Mouse (Mus musculus) neural tube, embryonic 15.5 days (tissue): ENCODE measurements around the gene Smarca1. TPM values are rescaled to one million over a fixed set of nuclear protein-coding genes. Genes with fewer than 3 reads are reported as not detected.

Experiments
- polyA plus RNA-seq: library from polyadenylated mRNA; unstranded; fragments of >200 nt; fragmentation: Nextera tagmentation; extraction: Ambion mirVana; gene quantifications from 2 replicates; pipeline ENCODE4 v1.2.1, GENCODE M21; 2015

Smarca1 gene
- polyA plus RNA-seq, 1 experiment from 2014 or later = 30.6 TPM

Other genes starting within 250 kb of the Smarca1 start
- 29.6 and 31.6 TPM in 2 replicates for gene Ocrl, start 19.4 kb upstream of the Smarca1 start, polyA plus RNA-seq
- 2.6 and 3.6 TPM in 2 replicates for gene Apln, start 141.9 kb upstream of the Smarca1 start, polyA plus RNA-seq
- gene Xpnpep2, start 215.8 kb upstream of the Smarca1 start, polyA plus RNA-seq = 0.31 and 0.54 TPM in 2 replicates